Mouse (Mus musculus): ENCODE results near the gene Csrp2. TPM values are rescaled to one million over a fixed set of nuclear protein-coding genes. Genes with fewer than 3 reads are reported as not detected.

Gene Csrp2
- total RNA-seq (2021) = 1 to 10 TPM; 5.9 to 6.2 TPM
- long read RNA-seq, experiment 1, partial matches to known transcripts = 1 of 3 reads
- long read RNA-seq, experiment 1, other reads (novel, unspliced or antisense) = 0 of 3 reads
- long read RNA-seq, experiment 2, partial matches to known transcripts = 0 of 2 reads
- long read RNA-seq, experiment 2, other reads (novel, unspliced or antisense) = 0 of 2 reads

DNA sequence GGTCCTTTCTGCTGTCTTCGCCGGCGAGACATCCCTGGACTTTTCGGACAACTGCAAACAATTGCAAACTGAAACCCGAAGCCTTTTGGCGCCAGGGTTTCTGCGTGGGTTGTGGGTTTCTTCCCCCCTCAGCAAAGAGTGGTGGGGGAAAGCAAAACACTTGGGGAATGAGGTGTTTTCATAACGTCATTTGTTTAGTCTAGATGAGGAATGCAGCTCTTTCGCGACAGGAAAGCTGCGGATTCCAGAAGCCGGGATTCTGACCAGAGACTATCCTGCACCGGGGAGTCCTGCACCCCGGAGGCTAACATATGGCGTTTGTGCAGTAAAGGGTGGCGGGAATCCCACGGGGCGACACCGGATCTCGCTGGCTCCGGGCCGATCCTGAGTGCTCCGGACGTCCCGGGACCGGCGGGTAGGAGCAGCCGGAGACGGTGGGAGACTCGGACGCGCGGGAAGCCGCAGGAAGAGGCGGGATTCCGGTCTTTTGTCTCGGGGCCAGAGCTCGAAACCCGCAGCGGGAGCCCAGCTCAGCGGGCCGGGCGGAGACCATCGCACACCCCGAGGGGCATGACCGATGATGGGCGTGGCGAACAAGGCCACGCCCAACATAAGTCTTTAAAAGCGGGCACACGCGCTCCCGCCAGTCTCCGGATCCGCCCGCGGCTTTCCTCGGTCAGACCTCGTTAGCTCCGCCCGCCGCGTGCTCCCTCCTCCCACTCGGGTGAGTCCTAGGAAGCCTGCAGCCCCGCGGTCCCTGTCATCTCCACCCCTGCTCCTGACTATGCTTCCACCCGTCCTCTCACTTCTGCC, at the start of gene Csrp2:
TSS of gene Csrp2 (plus strand) at position 259 of the 813 bp plus-strand sequence.
- DNase-seq = peak; percentile 86 to 87
- intact Hi-C loops (cut with DNase I) = no loop called here

- no peak for DNase-seq
- intact Hi-C loops (cut with DNase I) = no loop called here
Measured at GRCm38 (mm10) chr10:110874853-110875252, 44.7 kb upstream of the Csrp2 start.

- DNase-seq = no peak
- intact Hi-C loops (cut with DNase I) = no loop called here
Measured at GRCm38 (mm10) chr10:110876956-110877355, 42.6 kb upstream of the Csrp2 start.

DNA sequence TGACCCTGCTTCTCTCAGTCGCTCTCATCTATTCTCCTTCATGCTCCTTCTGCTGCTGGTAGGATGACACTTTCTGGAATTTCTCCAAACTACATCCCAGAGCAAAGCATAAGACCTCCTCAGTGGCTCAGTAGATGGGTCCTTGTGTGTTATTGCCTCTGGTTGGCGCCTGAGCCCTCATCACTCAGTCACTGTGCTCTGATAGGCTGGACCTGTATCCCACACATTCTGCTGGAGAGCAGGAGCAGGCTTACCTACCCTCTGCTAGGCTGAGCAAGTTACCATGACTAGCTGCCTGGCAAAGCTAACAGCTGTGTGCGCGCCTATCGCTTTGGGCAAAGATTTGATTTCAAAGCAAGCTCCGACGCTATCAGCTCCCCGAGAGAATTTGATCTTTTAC, 41.7 kb upstream of the Csrp2 start:
- no peak for DNase-seq
- intact Hi-C loops (cut with DNase I) = no loop called here

GRCm38 (mm10) chr10:110878641-110879040, 40.9 kb upstream of the Csrp2 start:
- no peak for DNase-seq
- intact Hi-C loops (cut with DNase I) = no loop called here

GRCm38 (mm10) chr10:110879426-110880066, 40.0 kb upstream of the Csrp2 start:
- intact Hi-C loops (cut with DNase I) = no loop called here
- DNase-seq = peak in 1 of 2 experiments; percentile 20

DNA sequence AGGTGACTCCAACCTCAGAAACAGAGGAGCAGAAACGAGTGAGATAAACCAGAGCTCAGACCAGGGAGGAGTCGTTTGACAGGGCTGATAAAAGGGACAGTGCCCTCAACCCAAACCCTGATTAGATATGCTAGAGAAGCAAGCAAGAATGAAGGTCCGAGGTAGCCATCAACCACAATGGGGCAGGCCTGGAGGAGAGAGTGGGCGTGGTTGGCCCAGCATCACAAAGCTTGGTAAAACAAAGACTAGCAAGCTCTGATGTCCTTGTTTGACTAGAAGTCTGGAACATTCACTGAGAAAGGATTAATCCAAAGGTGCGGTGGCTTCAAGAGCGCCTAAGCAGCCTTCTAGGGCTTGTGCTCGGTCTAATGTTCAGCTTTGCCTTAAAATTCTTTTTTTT, 38.2 kb upstream of the Csrp2 start:
- intact Hi-C loops (cut with DNase I) = no loop called here
- no peak for DNase-seq

DNA sequence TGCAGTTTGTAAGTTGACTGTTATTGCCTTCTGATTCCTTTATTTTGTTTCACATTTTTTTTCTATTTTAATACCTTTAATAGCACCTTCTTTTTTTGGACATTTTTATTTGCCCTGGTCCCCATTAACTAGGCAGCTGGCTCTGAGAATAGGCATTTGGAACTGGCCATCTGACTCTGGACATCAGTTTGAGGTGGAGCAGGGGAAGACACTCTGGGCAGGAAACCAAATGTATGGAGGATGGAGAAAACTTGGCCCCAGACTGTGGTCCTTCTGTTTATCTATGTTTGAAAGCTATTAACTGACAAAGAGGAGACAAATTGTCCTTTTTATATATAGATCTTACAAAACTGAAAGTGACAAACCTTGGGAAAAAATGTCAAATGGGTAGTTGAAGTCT, 36.9 kb upstream of the Csrp2 start:
- intact Hi-C loops (cut with DNase I) = no loop called here
- no peak for DNase-seq

DNA sequence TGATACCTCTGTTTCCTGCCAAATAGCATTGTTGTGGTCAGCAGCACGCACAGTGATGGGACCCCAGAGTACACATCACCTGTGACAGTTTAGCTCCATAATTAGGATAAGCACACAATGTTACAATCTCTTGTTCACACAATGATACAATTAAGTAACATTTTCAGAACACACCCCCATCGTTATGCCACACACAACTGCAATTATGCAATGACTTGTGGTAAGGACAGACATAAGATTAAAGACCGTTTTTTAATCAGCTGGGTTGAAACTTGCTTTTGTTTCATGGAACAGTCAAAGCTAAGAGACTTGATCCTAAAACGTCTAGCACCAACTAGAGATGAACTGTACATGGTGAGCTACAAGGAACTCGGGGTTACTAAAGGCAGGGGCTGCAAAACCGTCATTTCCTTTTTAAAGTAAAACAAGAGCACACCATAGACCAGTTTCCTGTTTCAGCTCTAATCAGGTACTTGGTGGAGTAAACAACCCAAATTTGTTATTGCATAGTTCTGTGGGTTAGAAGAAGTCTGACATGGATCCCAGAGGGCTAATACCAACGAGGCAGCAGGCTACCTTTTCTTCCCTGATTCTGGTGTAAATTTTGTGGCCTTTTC, 28.8 kb upstream of the Csrp2 start:
- no peak for DNase-seq
- intact Hi-C loops (cut with DNase I) = no loop called here

- intact Hi-C loops (cut with DNase I) = no loop called here
- DNase-seq = no peak
Measured at GRCm38 (mm10) chr10:110899744-110900501, 19.7 kb upstream of the Csrp2 start.

DNA sequence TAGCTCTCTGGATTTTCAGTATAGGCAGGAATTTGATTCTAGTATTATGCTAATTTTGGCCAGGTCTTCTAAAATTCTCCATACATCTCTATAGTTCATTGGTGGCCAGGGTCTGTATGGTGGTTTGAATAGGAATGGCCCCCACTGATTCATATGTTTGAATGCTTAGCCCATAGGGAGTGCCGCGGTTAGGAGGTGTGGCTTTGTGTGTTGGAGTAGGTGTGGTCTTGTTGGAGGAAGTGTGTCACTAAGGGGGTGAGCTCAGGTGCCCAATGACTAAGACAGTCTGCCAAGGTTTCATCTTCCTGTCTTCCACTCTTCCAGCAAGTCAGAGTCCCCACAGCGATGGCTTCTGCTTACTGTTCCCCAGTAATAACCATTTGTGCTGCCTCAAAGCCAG, 15.7 kb upstream of the Csrp2 start:
- DNase-seq = no peak
- intact Hi-C loops (cut with DNase I) = no loop called here

GRCm38 (mm10) chr10:110916666-110917344, 2.8 kb upstream of the Csrp2 start:
- intact Hi-C loops (cut with DNase I) = no loop called here
- no peak for DNase-seq

DNA sequence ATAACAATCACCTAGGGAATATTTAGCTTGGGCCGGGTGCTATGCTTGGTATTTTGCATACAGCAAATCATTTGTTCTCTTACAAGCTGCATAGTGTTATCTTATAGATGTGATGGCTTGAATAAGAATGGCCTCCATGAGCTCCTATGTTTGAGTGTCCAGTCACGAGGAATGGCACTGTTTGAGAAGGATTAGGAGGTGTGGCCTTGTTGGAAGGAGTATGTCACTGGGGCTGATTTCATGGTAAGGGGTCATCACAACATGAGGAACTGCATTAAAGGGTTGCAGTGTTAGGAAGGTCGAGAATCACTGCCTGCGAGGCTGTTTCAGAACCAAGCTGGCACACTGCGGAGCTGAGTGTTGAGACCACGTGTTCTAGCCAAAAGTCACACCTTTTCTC, 2.1 kb upstream of the Csrp2 start:
- DNase-seq = no peak
- intact Hi-C loops (cut with DNase I) = no loop called here

DNA sequence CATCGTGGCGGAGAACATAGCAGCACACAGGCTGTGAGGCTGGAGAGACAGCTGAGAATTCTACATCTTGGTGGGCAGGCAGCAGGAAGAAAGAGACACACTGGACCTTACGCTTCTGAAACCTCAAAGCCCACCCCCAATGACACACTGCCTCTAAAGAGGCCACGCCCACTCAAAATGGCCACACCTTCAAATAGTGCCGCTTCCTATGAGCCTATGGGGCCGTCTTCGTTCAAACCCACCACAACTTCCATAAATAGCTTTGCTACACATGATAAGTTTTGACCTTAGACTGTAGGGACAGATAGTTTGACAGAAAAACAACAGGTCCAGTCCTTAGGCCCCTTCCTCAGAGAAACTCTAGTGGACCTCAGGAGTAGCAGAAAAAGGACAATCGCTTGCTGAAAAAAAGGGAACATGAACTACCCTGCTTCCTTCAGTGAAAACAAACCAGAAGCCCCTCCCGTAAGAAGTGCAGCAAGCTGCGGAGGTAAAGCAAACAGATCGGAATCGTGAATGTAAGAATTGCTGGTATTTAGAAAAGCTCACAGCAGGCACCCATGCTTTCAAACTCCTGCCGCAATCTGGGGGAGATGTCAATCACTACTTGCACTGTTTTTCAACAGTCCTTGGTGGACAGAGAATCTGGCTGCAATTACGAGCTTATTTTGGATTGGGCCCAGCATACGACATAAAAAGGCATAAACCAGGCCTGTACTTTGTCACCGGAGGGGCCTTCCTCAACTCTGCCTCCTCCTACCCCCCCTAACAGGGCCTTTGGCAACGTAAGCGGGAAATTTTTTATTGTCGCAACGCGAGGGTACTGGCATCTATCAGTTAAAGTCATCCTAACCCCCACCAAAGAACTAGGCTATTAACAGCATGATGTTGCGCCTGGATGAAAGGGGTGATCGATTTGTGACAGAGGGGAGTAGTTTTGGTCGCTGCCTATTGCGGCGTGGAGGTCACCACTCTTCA, 886 bp upstream of the Csrp2 start:
- intact Hi-C loops (cut with DNase I) = no loop called here
- DNase-seq = no peak

DNA sequence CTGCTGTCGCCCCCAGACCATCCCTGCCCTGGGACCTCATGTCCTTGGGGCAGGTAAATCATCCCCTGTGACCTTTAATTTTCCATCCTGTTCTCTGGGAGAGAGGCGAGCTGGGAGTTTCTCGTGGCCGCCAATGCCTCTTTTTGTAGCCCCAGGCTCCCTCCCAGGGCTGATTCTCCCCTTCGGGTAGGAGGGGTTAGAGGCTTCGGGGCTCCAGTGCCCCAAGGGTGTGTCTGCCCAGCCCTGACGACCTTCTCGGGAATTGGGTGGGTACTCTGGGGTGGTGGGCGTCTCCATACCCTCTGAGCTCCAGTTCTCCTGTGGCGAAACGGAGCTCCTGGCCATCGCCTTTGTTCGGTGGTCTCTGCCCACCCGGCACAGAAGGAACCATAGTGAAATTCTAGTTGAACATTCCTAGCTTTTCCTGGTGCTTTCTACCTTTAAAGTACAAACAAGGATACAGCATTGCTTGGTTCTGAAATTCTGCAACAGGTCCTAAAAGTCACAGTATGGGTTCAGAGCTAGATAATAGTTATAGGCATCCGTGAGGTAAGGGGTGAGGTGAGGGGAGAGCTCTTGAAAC, 870 bp downstream of the Csrp2 start:
- intact Hi-C loops (cut with DNase I) = no loop called here
- no peak for DNase-seq

DNA sequence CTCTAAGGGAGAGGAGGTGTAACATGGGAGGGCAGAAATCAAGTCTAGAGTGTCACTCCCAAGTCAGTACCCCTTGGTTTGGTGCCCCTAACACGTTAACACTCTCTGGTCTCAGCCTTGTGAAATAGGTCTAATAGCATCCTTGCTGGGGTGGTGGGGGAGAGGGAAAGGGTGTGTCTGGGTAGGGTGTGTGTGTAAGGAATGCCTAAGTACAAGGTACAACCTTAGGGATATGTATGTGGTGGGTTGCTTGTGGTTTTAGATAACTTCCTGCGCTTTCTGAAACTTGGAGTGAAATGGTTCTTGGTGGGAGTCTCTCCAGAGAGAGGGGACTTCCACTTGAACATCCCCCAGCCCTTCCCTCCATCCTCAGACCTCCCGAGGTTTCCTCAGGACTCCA, 2.3 kb downstream of the Csrp2 start:
- no peak for DNase-seq
- intact Hi-C loops (cut with DNase I) = no loop called here

- intact Hi-C loops (cut with DNase I) = no loop called here
- DNase-seq = no peak
Measured at GRCm38 (mm10) chr10:110922612-110923011, 3.0 kb downstream of the Csrp2 start.

DNA sequence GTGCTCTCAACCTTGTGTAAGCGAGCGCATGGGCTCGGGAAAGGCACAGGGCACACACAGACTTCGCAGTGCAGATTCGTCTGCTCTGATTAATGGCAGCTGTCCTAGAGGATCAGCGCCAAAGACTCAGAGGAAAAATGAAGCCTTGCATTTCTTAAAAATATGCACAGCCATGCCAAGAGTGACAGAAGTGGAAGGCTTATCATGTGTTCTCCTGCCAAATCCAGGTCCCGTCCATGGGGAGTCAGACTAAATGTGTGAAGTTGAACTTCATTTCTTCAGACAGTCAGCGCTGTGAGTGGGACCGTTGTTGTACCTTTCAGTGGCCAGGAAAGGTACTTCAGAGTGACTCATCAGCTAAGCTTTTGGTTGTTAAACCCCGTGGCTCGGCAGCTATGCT, 7.9 kb downstream of the Csrp2 start:
- DNase-seq = no peak
- intact Hi-C loops (cut with DNase I) = no loop called here
